Mouse (Mus musculus) kidney, embryonic 14.5 days (tissue): Measurements from ENCODE around the gene Actr1a. TPM values are rescaled to one million over a fixed set of nuclear protein-coding genes. Genes with fewer than 3 reads are reported as not detected.

Experiments used
- ATAC-seq: fragments of 200-750 bp; cut with Nextera tagmentation; 2 replicates; pipeline ENCODE4 v1.8.0; 2017; ENCODE audit warnings: moderate number of reproducible peaks, mild to moderate bottlenecking, moderate TSS enrichment, moderate library complexity; ENCODE audit not compliant: low FRiP score, low TSS enrichment
- H3K27ac ChIP-seq: fragments of 300-500 bp; sonication (generic); 2 replicates; pipeline ENCODE4 v1.5.1; 2014; ENCODE audit warnings: low read depth, mild to moderate bottlenecking, low read length, moderate library complexity, mixed read lengths
- H3K27me3 ChIP-seq: fragments of 300-500 bp; sonication (generic); 2 replicates; pipeline ENCODE4 v1.6.1; 2014; ENCODE audit warnings: mild to moderate bottlenecking, low read length; ENCODE audit not compliant: control insufficient read depth, insufficient read depth
- H3K36me3 ChIP-seq: fragments of 300-500 bp; sonication (generic); 2 replicates; pipeline ENCODE4 v1.6.1; 2014; ENCODE audit warnings: low read length, mixed read lengths; ENCODE audit not compliant: control insufficient read depth, insufficient read depth
- H3K4me1 ChIP-seq: fragments of 300-500 bp; sonication (generic); 2 replicates; pipeline ENCODE4 v1.6.1; 2014; ENCODE audit warnings: low read length, mixed read lengths; ENCODE audit not compliant: control insufficient read depth, insufficient read depth
- H3K4me2 ChIP-seq: fragments of 300-500 bp; sonication (generic); replicated peaks from 2 replicates; pipeline ENCODE4 v1.6.1; 2014; ENCODE audit warnings: low read depth, mild to moderate bottlenecking, low read length
- H3K4me3 ChIP-seq: fragments of 300-500 bp; sonication (generic); 2 replicates; pipeline ENCODE4 v1.5.1; 2014; ENCODE audit warnings: mild to moderate bottlenecking, low read length
- H3K9ac ChIP-seq: fragments of 300-500 bp; sonication (generic); 2 replicates; pipeline ENCODE4 v1.6.1; 2014; ENCODE audit warnings: low read depth, mild to moderate bottlenecking, low read length, moderate library complexity
- H3K9me3 ChIP-seq: fragments of 300-500 bp; sonication (generic); 2 replicates; pipeline ENCODE4 v1.6.1; 2016; ENCODE audit warnings: low read length; ENCODE audit not compliant: control insufficient read depth
- WGBS: fragments of 180-500 bp; shearing (Covaris S2); extraction: QIAGEN DNeasy Blood & Tissue Kit; methylation state at CpG from one replicate; pipeline ENCODE4 v1.1.7; 2014; 5-methylcytosine and 5-hydroxymethylcytosine counted together
- polyA plus RNA-seq: library from polyadenylated mRNA; unstranded; fragments of >200 nt; fragmentation: Nextera tagmentation; extraction: Ambion mirVana; gene quantifications from 2 replicates; pipeline ENCODE4 v1.2.1, GENCODE M21; 2014

The Actr1a gene
- polyA plus RNA-seq, 1 experiment from 2014 or later, result 134 TPM

DNA sequence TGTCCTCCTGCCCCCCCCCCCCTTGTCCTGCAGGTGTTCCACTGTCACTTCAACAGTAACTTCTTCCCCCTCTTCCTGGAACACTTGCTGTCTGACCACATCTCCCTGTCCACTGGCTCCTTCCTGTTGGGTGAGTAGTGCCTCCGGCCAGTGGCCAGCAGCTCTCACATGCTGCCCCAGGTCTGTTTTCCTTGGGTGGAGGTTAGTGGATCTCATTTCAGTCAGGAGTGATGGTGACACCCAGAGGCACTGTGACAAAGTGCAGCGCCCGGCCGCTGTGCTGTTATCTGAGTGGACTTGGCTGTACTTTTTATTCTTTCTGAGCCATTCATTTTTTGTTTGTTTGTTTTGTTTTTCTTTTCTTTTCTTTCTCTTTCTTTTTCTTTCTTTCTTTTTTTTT, 26.3 kb downstream of the Actr1a start:
- ATAC-seq, result peak; percentile 80; the same call in 1 of the 2 replicates
- WGBS, result 8% methylated on average over 4 of the region's 4 CpGs
- Histone ChIP-seq H3K27me3 (no peaks in the 10 kb centered on the region), H3K27ac (no peak overlapping the region), H3K4me1 (no peaks in the 10 kb centered on the region), H3K4me2 (no peak overlapping the region), H3K9me3 (no peaks in the 10 kb centered on the region), H3K9ac (no peak overlapping the region), H3K36me3 (no peaks in the 10 kb centered on the region), H3K4me3 (no peak overlapping the region)

DNA sequence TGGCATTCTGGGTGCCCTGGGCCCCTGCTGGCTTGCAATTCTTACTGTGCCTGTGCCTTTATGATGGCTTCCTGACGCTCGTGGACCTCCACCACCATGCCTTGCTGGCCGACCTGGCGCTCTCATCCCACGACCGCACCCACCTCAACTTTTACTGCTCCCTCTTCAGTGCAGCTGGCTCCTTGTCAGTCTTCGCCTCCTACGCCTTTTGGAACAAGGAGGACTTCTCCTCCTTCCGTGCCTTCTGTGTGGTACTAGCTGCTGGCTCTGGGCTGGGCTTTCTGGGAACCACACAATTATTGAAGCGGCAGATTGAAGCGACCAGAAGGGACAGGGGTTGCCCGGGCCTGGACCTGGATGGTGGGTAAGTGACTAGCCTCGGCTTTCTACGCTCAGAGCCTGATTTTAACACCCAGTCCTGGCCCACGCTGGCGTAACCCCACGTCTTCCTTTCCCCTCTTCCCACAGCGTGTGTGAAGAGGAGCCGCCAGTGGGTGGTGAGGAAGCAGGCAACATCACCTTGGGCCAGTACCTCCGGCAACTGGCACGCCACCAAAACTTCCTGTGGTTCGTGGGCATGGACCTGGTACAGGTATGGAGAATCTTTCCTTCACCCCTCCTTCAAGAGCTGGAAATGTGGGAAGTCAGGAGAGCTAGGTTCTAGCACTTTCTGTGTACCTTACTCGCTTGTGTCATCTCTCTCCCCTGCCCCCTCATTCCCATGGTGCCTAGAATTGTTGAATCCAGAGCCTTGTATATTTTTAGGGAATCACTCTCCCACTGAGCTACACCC, 27.6 kb downstream of the Actr1a start:
- no peaks in the 10 kb centered on the region for H3K4me1 ChIP-seq
- no peaks in the 10 kb centered on the region for H3K36me3 ChIP-seq
- no peak overlapping the region for H3K4me2 ChIP-seq
- H3K4me3 ChIP-seq, result no peak overlapping the region
- H3K9ac ChIP-seq, result no peak overlapping the region
- no peaks in the 10 kb centered on the region for H3K27me3 ChIP-seq
- WGBS, result 82% methylated on average over 23 of the region's 23 CpGs
- no peak for ATAC-seq
- H3K27ac ChIP-seq, result no peak overlapping the region
- no peaks in the 10 kb centered on the region for H3K9me3 ChIP-seq

DNA sequence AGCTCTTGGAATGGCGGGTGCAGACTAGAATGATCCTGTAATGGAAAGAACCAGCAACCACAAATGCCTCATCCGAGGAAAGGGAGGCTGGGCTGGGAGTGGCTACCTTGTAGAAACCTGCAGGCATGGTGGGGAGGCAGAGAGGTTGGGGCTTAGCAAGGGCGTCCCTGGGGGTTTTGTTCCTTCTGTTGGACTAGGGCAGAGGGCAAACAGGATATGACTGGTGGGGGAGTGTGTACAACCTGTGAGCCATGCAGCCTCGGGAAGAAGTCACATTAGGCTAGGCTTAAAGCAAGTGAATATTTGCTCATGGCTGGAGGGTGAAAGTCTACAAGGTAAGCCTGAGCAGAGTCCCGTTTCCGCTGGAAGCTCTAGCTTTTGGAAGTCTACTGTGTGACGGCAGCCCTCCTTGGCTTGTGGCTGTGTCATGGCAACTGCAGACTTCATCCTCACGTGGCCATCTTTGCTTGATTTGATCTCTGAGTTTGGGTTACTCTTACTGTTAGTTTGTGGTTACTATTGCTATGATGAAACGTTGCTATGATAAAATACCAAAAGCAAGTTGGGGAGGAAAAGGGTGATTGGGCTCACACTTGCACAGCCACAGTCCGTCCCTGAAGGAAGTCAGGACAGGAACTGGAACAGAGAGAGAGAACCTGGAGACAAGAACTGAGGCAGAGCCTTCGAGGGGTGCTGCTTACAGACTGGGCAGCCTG, 32.1 kb downstream of the Actr1a start:
- H3K4me2 ChIP-seq, result no peak overlapping the region
- WGBS, result 88% methylated on average over 11 of the region's 11 CpGs
- H3K9me3 ChIP-seq, result no peaks in the 10 kb centered on the region
- no peaks in the 10 kb centered on the region for H3K36me3 ChIP-seq
- no peak overlapping the region for H3K9ac ChIP-seq
- no peak for ATAC-seq
- no peak overlapping the region for H3K27ac ChIP-seq
- H3K4me1 ChIP-seq, result no peaks in the 10 kb centered on the region
- H3K4me3 ChIP-seq, result no peak overlapping the region
- no peaks in the 10 kb centered on the region for H3K27me3 ChIP-seq

DNA sequence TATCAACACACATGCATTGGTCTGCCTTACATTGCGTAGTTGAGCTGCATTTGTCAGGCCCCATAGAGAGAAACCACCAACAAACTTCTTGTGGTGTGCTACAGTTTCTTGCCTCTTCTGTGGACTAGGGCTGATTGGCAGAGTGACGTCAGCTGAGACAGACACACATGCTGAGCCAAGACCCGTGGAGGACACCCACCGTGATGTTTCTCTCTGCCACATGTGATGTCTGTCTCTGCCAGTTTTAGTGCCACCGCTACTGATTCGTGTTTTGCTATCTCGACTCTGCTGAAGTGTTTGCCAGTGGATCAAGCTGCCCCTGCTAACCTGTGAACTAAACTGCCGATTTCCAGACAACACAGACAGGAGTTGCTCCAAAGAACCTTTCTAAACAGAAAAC, 33.4 kb downstream of the Actr1a start:
- Histone ChIP-seq H3K27me3 (peaks cover 3% of the 10 kb centered on the region; the same call in 1 of the 2 replicates), H3K9me3 (no peaks in the 10 kb centered on the region), H3K36me3 (no peaks in the 10 kb centered on the region), H3K4me1 (peaks cover 8% of the 10 kb centered on the region), H3K4me2 (no peak overlapping the region), H3K27ac (no peak overlapping the region), H3K9ac (no peak overlapping the region), H3K4me3 (no peak overlapping the region)
- 88% methylated on average over 8 of the region's 8 CpGs for WGBS
- ATAC-seq, result no peak

DNA sequence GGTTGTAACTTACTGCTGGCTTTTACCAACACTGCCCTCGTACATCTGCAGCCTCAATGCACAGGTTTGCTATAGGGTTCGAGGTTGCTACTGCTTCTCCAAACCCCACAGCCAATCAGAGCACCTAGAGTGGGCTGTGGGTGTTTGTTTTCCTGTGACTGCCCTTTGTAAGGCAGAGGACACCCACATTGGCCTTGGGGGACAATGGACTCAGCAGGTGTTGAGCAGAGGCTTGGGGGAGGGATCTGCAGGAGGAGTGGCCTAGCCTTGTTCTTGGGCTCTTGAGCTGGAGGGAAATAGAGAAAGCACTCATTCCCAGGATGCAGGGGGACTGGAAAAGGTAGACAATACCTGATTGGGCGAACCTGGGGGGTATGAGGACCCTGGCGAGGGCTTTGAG, 37.2 kb downstream of the Actr1a start:
- Histone ChIP-seq H3K4me3 (no peak overlapping the region), H3K9me3 (peaks cover 3% of the 10 kb centered on the region; the same call in 1 of the 2 replicates), H3K27me3 (peaks cover 5% of the 10 kb centered on the region; the same call in 1 of the 2 replicates), H3K27ac (no peak overlapping the region), H3K4me1 (peaks cover 12% of the 10 kb centered on the region), H3K9ac (no peak overlapping the region), H3K36me3 (no peaks in the 10 kb centered on the region), H3K4me2 (peak overlapping the region; percentile 4; the same call in 1 of the 2 replicates)
- WGBS, result 61% methylated on average over 4 of the region's 4 CpGs
- ATAC-seq, result no peak

DNA sequence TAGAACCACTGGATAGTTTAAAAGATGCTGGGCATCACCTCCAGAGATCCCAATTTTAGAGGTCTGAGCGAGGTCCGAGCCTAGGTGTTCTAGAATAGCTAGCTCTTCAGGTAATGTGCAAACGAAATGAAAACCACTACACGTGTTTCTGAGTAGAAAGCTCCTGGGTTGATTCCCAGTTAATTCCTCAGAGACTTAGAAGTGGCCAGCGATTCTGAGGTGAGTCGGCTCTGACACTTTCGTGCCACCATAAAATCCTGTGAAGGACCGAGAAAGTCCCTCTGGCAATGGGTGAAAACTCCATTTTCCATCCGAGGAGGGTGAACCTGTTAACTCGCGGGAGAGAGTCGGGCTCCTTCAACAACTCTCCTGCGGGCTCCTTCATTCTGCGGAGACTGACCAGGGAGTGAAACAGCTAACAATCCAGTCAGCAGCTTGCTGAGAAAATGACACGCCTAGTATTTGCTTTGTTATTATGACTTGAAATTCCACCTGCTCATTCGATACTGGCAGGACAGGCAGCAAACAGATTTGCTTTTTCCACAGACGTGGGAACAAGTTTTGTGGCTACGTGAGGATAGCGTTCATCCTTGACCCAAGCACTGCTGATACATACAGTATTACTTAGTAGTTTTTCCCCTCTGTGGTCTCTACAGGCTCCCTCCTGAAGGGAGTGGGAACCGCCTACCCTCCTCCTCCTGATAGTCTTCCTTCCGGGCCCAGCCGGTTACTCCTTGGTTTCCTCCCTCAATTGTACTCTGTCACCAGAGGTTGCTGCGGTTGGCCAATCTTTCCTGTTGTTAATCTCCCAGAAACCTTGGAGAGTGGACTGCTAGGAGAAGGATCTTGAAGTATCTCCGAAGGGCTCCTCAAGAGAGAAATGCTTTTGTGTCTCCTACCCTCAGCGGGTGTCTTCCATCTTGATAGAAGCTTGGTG, 37.9 kb downstream of the Actr1a start:
- H3K27ac ChIP-seq, result no peak overlapping the region
- H3K36me3 ChIP-seq, result no peaks in the 10 kb centered on the region
- no peak for ATAC-seq

DNA sequence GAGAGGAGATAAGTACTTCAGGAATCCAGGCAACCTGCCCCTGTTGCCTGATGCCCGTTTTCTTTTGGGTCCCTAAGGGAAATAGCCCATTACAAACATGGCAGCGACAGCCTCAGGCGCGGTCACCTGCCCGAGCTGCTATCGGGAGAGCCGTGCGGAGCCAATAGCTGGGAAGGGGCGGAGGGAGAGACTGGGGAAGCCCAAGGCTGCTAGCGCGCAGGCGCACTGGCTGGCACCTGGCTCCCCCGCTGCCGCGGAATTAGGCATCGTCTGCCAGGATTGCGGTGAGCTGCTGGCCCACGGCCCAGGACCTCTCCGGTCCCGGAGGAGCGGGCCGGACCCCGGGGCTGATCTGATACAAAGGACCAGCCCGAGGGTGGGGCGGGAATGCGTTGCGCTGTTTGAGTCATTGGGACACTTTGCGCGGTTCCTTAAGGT, 38.8 kb downstream of the Actr1a start:
- Histone ChIP-seq H3K9me3 (peaks cover 3% of the 10 kb centered on the region; the same call in 1 of the 2 replicates), H3K4me1 (peaks cover 12% of the 10 kb centered on the region), H3K27ac (no peak overlapping the region), H3K9ac (peak overlapping the region; percentile 61), H3K4me3 (peak overlapping the region; percentile 61), H3K4me2 (peak overlapping the region; percentile 88), H3K27me3 (peaks cover 5% of the 10 kb centered on the region; the same call in 1 of the 2 replicates), H3K36me3 (no peaks in the 10 kb centered on the region)
- ATAC-seq, result peak; percentile 85
- under 1% methylated on average over 29 of the region's 29 CpGs for WGBS

More for the DNA sequence above, 37.9 kb downstream of the Actr1a start:
- peaks cover 3% of the 10 kb centered on the region; the same call in 1 of the 2 replicates for H3K9me3 ChIP-seq
- H3K4me3 ChIP-seq, result peak overlapping the region; percentile 61
- peak overlapping the region; percentile 61; the same call in 1 of the 2 replicates for H3K9ac ChIP-seq
- peaks cover 5% of the 10 kb centered on the region; the same call in 1 of the 2 replicates for H3K27me3 ChIP-seq
- H3K4me1 ChIP-seq, result peaks cover 12% of the 10 kb centered on the region
- WGBS, result 13% methylated on average over 25 of the region's 25 CpGs
- H3K4me2 ChIP-seq, result peak overlapping the region; percentile 88

DNA sequence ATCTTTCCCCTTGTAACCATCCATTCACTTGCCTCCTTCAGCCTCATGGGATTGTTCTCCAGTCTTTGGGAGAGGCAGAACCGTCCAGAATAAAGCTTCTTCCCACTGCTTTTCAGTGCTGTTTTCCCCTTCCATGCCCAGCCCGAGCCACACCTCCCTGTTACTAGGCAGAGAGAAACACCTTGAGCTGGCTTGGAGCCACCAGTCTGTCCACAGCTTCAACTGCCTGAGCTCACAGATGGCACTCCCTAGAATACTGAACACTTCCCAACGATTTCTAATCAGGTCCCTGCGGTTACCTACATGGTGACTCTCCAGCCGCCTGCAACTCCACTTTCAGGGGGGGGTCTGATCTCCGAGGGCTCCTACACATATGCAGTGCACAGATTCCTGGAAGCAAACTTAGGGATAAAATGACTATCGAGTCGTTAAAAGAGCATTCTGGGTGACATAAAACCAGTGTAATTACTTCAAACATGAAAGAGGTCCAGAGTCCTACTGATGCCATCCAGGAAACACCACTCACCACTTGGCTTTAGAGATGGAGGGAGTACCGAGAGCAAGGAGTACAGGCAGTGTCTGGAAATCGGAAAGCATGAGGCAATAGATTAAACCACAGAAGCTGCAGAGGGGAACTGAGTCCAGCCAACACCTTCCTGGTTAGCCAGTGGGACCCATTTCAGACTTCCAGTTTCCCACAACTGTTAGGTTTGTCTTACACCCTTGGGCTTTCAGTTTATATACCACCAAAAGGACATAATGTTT, 45.2 kb downstream of the Actr1a start, which contains the start of gene 2310034G01Rik:
Gene 2310034G01Rik (minus strand): TSS at position 135 of the 765 bp plus-strand sequence.
- Histone ChIP-seq H3K9ac (peak within 1 kb of the TSS; percentile 84), H3K36me3 (no peaks in the 10 kb centered on the region), H3K4me2 (peak within 1 kb of the TSS; percentile 96), H3K4me1 (peaks cover 9% of the 10 kb centered on the region; the same call in 1 of the 2 replicates), H3K27ac (peak within 1 kb of the TSS; percentile 74), H3K4me3 (peak within 1 kb of the TSS; percentile 69), H3K27me3 (no peaks in the 10 kb centered on the region), H3K9me3 (no peaks in the 10 kb centered on the region)
- no peak for ATAC-seq
- WGBS, result 63% methylated on average over 10 of the region's 10 CpGs
